Mouse (Mus musculus) heart, adult 9 months (tissue): Measurements from ENCODE around the gene Lhfpl3.

Source experiments
- DNase-seq, 2 experiments: peaks; one replicate each; pipeline ENCODE4 v3.0.0; 2022; ENCODE audit warnings: low spot score in 2 of 2

Gene Lhfpl3

DNA sequence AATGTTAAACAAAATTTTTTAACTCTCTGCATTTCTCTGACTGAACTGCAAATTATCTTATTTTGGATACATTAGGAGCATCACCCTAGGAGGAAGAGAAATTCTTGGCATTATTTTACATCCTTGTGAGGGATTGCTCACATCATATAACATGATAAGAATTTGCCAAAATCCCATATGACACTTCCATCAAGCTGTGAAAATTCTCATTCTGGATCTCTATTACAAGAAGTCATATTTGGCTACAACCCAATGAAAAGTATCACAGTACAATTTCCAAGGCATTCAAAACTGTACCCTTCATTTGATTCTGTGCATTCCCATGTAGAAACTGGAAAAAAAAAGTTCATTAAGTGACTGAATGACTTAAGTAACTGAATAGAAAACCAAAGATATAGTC lies 180.3 kb downstream of the Lhfpl3 start:
- DNase-seq = no peak

DNA sequence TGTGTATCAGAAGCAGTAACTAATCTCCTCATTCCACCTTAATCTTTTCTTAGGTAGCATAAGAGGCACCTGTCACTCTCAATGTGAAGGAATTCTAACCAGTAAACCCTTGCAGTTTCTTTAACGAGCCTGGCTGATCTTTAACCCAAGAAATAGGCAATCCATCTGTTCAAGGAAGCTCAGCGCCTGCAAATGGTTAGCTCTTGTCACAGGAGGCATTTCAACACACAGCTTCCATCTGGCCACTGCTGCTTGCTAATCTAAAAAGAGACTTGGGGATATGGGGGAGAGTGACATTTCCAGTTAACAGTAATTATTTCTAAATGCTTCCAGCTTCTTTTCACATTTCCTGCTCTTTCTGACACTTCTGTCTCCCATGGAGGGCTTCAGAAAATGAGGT lies 182.9 kb downstream of the Lhfpl3 start:
- DNase-seq = no peak

GRCm38 (mm10) chr5:22943306-22943705 lies 197.4 kb downstream of the Lhfpl3 start:
- no peak for DNase-seq

GRCm38 (mm10) chr5:22963300-22963699 lies 217.4 kb downstream of the Lhfpl3 start:
- no peak for DNase-seq

GRCm38 (mm10) chr5:22986771-22987170 lies 240.9 kb downstream of the Lhfpl3 start:
- no peak for DNase-seq

GRCm38 (mm10) chr5:22999811-23000210 lies 254.0 kb downstream of the Lhfpl3 start:
- DNase-seq = no peak

DNA sequence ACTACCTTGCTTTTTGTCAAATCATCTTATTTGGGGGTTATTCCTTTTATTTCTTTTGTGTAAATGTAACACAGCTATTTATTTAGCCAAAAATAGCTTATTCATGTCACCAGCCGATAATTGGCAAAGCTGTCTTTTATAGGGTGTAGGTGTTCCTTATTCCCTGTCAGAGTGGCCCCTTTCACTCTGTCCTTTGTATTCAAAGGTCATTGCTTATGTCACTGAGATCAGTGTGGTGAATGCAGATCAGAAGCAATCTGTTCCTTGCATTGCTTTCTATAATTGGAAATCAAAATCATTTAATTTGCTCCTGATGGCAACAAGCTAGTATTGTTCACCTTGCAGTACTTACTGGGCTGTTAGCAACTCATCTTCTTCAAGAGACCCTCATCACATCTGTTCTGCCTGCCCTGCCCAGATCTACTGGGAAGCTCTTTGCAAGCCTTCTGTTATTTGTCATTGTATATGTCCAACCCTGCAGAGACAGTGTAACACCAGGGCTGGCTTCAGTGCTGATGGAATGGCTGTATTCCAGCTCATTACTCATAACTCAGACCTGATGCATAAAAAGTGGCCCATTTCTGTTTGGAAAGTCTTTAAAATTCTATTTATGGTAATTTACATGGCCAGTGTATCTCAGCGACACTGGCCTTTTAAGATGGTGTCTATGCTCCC lies 257.4 kb downstream of the Lhfpl3 start:
- no peak for DNase-seq

DNA sequence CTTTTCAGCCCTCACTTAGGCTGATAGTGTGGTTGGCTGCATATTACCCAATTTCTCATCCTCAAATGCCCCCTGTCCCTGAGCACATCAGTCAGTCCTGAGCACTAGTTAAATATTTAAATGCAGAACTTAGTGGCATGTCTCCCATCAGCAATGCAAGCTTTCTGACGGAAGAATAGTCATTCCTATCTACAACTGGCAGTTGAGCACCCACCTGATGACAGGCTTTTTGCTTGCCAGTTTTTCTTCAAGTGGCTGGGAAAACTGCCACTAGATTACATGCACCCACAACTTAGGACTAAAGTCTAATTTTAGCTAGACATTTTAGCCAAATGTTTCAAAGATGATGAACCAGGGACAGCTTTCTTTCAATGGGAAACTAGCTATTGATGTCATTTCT lies 260.3 kb downstream of the Lhfpl3 start:
- DNase-seq = peak; percentile 19 to 58

- no peak for DNase-seq
These were observed 264.6 kb downstream of the Lhfpl3 start for GRCm38 (mm10) chr5:23010460-23010859.

DNA sequence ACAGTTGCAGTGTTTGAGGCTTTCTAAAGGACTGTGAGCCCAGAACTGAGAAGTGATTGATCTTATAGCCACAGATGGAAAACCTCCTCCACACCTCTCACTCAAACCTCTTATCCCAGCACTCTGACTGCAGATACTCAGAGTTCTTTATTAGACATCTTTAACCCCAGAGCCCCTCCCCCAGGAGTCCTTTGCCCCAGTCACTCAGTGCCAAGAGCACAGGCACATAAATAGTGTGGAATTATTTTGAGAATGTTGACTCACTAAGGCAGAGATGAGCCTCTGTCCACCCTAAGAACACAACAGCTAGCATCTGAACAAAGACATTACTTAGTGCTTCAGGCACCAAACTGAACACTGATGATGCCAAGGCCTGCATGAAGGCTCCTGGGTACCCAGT lies 268.1 kb downstream of the Lhfpl3 start:
- DNase-seq = peak in 1 of 2 experiments; percentile 8

- DNase-seq = peak; percentile 29 to 69
These were observed 269.9 kb downstream of the Lhfpl3 start for GRCm38 (mm10) chr5:23015587-23016335.

- no peak for DNase-seq
These were observed 289.3 kb downstream of the Lhfpl3 start for GRCm38 (mm10) chr5:23034944-23035726.

GRCm38 (mm10) chr5:23035727-23036029 lies 289.8 kb downstream of the Lhfpl3 start:
- DNase-seq = no peak

DNA sequence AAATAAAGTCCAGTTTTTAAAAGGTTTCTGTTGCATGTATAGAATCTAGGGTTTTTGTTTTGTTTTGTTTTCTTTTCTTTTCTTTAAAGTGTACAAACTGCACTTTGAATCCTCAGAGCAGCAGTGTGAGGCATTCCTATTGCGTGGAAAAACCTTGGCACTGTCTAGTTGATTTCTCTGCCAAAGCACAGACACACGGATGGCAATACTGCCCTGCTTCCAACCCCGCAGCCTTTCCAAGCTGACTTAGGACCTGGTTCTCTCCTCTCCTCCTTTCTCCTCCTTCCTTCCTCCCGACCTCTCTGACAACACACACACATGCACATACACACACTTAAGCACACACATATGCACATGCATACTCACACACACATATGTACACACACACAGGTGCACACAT lies 294.6 kb downstream of the Lhfpl3 start:
- DNase-seq = no peak

DNA sequence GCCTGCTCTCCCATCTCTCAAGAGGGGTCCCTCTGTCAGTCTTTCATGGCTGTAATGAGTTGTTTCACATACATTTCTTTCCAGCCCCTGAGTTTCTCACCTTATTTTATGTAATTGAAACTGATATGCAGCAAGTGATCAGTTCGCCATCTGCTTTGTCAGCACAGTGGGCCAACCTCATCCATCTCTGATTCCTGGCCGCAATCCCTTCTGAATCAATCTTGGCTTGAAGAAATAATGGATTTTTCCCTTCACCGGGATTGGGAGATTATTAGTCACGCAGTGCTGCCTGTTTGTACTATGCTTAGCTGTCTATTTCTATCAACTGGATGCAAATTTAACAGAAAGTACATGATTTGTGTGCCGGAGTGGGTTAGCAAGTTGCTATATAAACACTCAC lies 297.0 kb downstream of the Lhfpl3 start:
- DNase-seq = no peak

- no peak for DNase-seq
These were observed 303.3 kb downstream of the Lhfpl3 start for GRCm38 (mm10) chr5:23049083-23049663.

DNA sequence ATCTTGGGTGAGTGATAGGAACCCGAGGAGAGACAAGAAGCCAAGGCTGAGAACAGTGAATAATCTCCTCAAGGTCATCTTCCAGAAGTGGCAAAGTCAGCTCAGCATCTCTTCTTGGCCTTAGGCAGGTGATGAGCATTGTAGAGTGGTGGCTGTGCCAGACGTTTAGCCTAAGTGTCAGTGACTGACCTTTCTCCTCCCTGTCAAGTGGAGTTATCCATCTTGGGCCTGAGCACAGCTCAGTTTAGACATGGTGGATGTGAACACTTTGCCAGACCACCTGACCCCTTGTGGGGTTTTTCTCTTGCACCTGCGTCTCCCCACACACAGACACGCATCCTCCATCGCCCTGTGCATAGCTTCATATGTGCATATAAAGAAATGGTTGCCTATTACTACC lies 305.6 kb downstream of the Lhfpl3 start:
- DNase-seq = no peak

- no peak for DNase-seq
These were observed 349.0 kb downstream of the Lhfpl3 start for GRCm38 (mm10) chr5:23094894-23095293.

GRCm38 (mm10) chr5:23106536-23106935 lies 360.7 kb downstream of the Lhfpl3 start:
- DNase-seq = no peak

DNA sequence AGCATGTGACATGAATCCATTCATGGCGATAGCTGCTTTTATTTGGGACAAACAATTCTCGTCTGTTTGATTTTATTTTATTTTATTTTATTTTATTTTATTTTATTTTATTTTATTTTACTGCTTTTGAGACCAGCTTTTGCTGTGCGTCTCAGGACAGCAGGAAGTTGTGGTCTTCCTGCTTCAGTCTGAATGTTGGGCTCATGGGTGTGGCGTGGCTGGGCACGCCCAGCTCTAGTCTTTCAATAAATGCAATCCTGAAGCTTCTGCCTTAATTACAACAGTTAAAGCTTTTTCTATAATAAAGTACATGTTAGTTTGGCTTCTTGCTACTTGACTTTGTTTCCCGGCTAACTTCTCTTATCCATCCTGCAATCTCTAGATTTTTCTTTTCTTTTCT lies 365.4 kb downstream of the Lhfpl3 start:
- DNase-seq = no peak

GRCm38 (mm10) chr5:23114249-23114648 lies 368.4 kb downstream of the Lhfpl3 start:
- no peak for DNase-seq

DNA sequence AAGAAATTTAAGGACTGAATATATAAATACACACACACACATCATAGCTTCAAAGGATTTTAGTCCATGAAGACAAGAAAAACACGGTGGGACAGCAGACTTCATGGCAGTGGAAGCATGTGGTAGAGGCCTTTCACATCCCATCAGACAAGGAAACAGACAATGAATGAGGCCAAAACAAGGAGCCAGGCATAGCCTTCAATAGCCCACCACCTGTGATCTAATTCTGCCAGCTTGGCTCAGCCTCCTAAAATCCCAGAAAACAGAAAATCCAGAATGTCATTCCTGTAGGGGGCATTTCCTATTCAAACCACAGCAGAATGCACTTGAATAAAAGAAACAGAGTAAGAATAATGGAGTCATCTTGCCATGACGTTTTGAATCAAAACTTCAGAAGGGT lies 381.0 kb downstream of the Lhfpl3 start:
- no peak for DNase-seq
